Mouse (Mus musculus) CD8-positive naive resting alpha-beta T cell, adult 2 months (primary cell): ENCODE measurements around the gene Rinl.

Experiments used
- DNase-seq, 2 experiments: peaks; one replicate each; pipeline ENCODE4 v3.0.0; 2022; ENCODE audit warnings: low read depth in 2 of 2, low spot score in 2 of 2

The Rinl gene

DNA sequence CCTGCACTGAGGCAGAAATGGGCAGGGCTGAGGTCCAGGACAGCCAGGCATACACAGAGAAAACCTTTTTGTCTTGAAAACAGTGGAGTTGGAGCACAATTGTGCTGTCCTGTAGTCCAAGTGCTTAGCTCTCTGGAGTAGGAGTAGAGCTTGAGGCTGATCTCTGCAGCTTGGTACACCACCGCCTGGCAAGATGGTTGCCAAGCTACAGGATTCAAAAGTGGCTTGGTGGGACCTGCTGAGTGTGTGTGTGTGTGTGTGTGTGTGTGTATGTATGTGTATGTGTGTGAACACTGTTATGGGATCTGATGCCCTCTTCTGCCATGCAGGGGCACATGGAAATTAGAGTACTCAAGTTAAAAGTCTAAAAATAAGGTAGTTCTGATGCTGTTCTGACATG lies 33.8 kb downstream of the Rinl start:
- no peak for DNase-seq

GRCm38 (mm10) chr7:28822993-28823903 lies 34.5 kb downstream of the Rinl start:
- DNase-seq = no peak

DNA sequence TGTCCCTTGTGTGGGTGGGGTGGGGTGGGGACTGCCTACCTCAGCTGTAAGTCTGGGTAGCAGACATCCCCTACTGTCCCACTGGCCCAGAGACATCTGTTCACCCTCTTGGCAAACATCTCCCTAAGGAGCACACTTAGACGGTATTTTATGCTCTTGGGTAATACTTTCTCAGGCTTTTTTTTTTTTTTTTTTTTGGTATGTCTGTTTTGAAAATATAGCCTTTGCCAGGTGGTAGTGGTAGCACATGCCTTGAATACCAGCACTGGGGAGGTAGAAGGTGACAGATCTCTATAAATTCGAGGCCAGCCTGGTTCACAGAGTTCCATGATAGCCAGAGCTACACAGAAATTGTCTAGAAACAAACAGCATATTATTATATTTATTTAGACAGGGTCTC lies 35.2 kb downstream of the Rinl start:
- DNase-seq = no peak

DNA sequence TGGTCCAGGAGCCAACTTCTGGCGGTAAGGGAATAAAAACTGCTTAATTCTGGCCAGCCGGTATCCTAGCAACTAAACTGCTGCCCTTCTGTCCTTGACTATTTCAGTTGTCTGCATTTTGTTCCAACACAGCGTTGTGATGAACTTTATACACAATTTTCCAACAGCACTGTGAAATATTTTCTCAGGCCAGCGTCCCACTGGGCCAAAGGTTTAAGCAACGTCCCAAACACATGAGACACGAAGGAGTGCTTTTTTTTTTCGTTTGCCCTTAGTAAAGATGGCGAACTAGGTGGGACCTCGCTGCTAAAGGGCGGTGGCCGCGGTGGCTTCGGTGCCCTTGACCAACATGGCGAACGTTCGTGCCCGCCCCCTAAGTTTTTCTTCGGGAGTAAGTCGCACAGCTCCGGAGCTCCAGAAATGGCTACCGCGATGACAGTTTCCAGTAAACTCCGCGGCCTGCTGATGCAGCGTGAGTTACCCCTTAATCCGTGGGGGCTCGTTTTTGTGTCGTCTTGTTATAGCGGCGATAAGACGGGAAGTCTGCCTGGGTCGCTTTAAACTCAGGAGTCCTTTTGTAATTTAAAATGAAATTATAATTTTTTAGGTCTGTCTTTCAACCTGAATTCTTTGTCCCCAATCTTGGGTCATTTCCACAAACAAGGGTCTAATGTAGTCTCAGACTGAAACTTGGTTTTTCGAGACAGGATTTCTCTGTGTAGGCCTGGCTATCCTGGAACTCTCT lies 36.3 kb downstream of the Rinl start, which contains the start of gene Ech1:
Ech1 (plus strand) TSS at position 277 of the 745 bp plus-strand sequence.
- peak; percentile 75 to 86 for DNase-seq

DNA sequence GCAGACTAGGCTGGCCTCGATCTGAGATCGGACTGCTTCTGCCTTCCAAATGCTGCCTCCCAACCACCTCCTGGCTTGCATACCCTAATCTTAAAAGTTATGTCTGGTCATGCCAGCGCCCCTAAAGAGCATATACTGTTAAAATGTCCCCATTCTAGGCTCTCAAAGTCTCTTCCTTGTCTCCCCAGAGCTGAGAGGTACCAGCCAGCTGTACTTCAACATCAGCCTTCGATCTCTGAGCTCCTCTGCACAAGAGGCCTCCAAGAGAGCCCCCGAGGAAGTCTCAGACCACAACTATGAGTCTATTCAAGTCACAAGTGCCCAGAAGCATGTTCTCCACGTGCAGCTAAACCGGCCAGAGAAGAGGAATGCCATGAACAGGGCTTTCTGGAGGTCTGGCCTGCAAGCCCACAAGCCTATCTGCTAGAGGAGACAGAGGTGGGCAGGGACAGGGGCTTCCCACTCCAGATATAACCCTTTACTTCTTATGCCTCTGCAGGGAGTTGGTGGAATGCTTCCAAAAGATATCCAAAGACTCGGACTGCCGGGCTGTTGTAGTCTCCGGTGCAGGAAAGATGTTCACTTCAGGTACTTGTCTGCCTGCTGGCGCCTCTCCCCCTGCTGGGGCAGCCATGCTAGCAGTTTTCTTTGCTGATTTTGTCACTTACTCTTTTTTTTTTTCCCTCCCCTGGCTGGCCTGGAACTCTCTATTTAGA lies 37.1 kb downstream of the Rinl start:
- DNase-seq = peak in 1 of 2 experiments; percentile 39

GRCm38 (mm10) chr7:28826402-28826772 lies 37.6 kb downstream of the Rinl start:
- no peak for DNase-seq

DNA sequence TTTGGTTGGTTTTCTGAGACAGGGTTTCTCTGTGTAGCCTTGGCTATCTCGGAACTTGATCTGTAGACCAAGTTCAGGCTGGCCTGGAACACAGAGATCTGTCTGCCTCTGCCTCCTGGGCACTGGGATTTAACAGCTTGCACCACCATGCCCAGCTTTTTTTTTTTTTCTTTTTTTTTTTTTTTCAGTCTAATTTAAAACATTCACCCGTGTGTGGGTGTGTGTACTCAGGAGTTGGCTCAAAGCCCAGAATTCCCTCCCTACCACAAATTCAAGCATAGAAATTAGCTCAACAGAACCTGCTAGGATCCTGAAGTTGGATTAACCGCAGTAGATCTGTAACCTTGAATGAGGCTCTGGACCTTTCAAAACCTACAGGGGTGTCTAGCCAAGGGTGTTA lies 38.6 kb downstream of the Rinl start:
- DNase-seq = no peak

- DNase-seq = no peak
These were observed 41.1 kb downstream of the Rinl start for GRCm38 (mm10) chr7:28829821-28830220.

DNA sequence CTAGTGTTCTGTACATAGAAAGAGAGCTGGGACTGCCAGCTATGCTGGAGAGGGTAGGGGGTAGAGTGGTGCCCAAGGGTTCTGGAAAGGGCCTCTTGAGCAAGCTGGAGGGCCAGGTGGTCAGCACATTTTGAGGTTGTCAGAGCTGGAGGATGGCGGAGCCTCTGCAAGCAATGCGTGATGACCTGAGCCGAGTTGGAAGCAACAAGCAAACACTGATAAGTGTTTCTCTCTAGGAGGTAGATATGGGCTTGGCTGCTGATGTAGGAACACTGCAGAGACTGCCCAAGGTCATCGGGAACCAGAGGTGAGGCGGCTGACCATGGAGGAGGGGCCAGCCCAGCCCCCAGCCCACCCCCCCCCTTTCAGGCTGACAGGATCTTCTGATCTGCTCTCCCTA lies 42.2 kb downstream of the Rinl start:
- DNase-seq = no peak

DNA sequence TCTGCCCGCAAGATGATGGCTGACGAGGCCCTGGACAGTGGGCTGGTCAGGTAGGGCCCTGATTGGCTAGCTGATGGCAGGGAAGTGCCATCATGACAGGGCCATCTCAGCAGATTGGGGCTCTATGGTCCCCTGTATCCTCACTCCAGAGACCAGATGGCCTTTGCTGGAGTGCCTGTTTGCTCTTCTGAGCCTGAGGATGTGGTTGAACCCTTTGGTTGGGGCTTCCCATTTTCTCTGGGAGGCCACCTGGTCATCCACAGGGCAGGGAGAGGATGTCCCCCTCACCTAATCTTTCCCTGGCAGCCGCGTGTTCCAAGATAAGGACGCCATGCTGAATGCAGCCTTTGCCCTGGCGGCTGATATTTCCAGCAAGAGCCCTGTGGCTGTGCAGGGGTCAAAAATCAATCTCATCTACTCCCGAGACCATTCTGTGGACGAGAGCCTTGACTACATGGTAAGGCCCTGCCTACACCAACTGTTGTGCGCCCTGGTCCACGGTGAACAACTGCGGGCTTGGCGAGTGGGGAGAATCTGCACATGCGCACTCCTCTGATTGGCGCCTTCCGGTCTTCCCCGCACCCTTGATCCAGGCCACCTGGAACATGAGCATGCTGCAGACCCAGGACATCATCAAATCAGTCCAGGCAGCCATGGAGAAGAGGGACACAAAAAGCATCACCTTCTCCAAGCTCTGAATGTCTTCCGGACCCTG lies 42.8 kb downstream of the Rinl start:
- no peak for DNase-seq

DNA sequence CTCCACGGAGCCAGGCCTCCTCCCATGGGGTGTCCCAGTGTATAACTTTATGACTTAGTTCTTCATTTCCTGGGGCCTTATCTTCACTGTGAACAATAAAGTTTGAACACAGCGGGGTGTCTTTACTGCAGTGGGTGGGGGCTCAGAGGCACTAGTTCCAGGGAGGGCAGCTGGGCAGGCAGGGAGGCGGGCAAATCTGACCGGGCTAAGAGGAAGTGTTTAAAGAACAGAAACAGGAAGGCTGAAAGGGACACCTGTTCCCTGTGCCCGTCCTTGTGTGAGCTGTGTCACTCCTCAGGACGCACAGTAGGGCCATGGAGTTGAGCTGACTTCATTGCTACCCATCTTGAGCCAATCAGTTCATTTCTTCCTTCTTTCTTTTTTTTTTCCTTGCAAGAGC lies 43.4 kb downstream of the Rinl start:
- DNase-seq = no peak

DNA sequence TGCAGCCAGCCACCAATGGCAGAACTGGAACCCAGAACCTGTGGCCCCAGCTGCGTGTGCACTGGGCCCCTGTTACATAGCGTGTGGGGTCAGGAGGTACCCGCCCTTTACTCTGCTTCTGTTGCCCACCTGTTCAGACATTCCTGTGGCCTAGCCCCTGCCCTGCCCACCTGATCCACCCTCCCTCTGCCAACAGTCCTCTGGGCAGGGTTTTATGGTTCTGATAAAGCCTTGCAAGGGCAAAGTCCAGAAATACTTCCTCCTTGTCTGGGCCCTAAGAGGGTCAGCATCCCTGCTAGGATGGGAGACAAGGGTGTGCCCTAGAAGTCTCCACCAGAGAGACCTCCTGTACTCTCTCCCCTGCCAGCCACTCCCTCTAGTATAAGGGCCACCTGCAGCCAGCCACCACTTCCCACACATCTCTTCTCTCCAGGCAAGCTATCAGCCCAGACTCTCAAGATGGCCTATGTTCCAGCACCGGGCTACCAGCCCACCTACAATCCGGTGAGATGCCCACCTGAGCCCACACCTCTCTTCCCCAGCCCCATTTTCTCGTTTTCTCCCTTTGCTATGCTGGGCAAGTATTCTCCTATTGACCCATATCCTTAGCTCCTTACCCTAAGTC lies 45.1 kb downstream of the Rinl start, which contains the start of gene Lgals4:
Lgals4 (plus strand) TSS at position 132 of the 625 bp plus-strand sequence.
- DNase-seq = no peak

GRCm38 (mm10) chr7:28836936-28837335 lies 48.2 kb downstream of the Rinl start:
- DNase-seq = no peak

DNA sequence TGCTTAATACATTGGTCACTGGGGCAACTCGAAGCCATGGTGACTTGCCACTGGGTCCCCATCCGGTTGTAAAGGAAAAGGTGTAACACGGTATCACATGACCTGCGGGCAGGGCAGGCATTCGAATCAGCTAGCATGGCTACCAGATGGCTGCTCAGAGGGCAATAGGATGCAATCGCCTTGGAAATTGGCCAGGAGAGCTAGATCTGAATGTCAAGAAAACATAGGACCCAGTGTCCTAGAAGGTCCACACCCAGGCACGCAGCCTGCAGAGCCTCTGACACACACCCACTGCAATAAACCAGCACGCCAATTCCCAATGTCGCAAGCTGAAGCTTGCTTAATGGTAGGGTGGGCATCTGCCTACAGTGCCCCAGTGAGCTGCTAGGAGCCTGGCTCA lies 49.6 kb downstream of the Rinl start:
- no peak for DNase-seq

DNA sequence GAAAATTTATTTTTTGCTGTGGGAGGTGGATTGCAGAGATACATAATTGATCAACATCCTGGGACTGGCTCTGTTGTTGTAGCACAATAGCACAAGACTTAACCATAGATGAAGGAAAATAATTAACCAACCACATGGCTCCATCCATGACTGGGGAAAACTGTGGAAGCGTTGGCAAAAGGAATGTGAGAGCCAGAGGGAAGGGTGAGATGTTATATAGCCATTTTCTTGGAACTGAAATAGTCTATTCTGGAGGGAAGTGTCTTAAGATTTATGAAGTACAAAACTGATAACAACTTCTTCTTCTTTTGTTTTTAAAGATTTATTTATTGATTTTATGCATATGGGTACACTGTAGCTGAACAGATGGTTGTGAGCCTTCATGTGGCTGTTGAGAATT lies 58.5 kb downstream of the Rinl start:
- no peak for DNase-seq
